Mouse (Mus musculus) testis, postnatal 14 days (tissue): ENCODE results near the gene Lamb3.
A peak's percentile ranks its signal among the peaks of the same experiment; 100 is the strongest.

Experiments
- DNase-seq: peaks from one replicate; pipeline ENCODE4 v3.0.0; 2021; ENCODE audit warnings: low spot score

The Lamb3 gene

GRCm38 (mm10) chr1:193343853-193344252, 136.4 kb downstream of the Lamb3 start:
- no peak for DNase-seq

GRCm38 (mm10) chr1:193344976-193345375, 137.5 kb downstream of the Lamb3 start:
- no peak for DNase-seq

GRCm38 (mm10) chr1:193346908-193347307, 139.4 kb downstream of the Lamb3 start:
- DNase-seq = no peak

GRCm38 (mm10) chr1:193348261-193348962, 140.9 kb downstream of the Lamb3 start:
- no peak for DNase-seq

GRCm38 (mm10) chr1:193349702-193350545, 142.4 kb downstream of the Lamb3 start:
- no peak for DNase-seq

- DNase-seq = no peak
Observed at GRCm38 (mm10) chr1:193350546-193350801, 143.0 kb downstream of the Lamb3 start.

GRCm38 (mm10) chr1:193351583-193351982, 144.1 kb downstream of the Lamb3 start:
- no peak for DNase-seq

GRCm38 (mm10) chr1:193359199-193359598, 151.7 kb downstream of the Lamb3 start:
- DNase-seq = no peak

GRCm38 (mm10) chr1:193361181-193361580, 153.7 kb downstream of the Lamb3 start:
- no peak for DNase-seq

- no peak for DNase-seq
Observed at GRCm38 (mm10) chr1:193362078-193362477, 154.6 kb downstream of the Lamb3 start.

- no peak for DNase-seq
Observed at GRCm38 (mm10) chr1:193363801-193364231, 156.3 kb downstream of the Lamb3 start.

- no peak for DNase-seq
Observed at GRCm38 (mm10) chr1:193368055-193368454, 160.6 kb downstream of the Lamb3 start.

- no peak for DNase-seq
Observed at GRCm38 (mm10) chr1:193369091-193369490, 161.6 kb downstream of the Lamb3 start.

GRCm38 (mm10) chr1:193370096-193370495, 162.6 kb downstream of the Lamb3 start, which contains the start of gene Camk1g:
TSS of gene Camk1g (minus strand) at chr1:193370298.
- DNase-seq = no peak

GRCm38 (mm10) chr1:193373906-193374413, 166.5 kb downstream of the Lamb3 start:
- DNase-seq = no peak

- no peak for DNase-seq
Observed at GRCm38 (mm10) chr1:193376478-193377134, 169.1 kb downstream of the Lamb3 start.

GRCm38 (mm10) chr1:193379634-193380033, 172.1 kb downstream of the Lamb3 start:
- DNase-seq = no peak

- DNase-seq = no peak
Observed at GRCm38 (mm10) chr1:193380877-193381276, 173.4 kb downstream of the Lamb3 start.

GRCm38 (mm10) chr1:193381597-193382404, 174.3 kb downstream of the Lamb3 start:
- DNase-seq = no peak

GRCm38 (mm10) chr1:193382435-193382834, 174.9 kb downstream of the Lamb3 start:
- DNase-seq = peak; percentile 17

GRCm38 (mm10) chr1:193382841-193383462, 175.5 kb downstream of the Lamb3 start:
- peak; percentile 24 for DNase-seq
